Mouse (Mus musculus): ENCODE results near the gene Gm20795. TPM values are rescaled to one million over a fixed set of nuclear protein-coding genes. Genes with fewer than 3 reads are reported as not detected.

Gene Gm20795
- polyA plus RNA-seq (2014; fragmentation: Illumina TruSeq; extraction: RNeasy Lipid Tissue Mini Kit (QIAGEN cat#74804); ENCODE audit: low read depth, low replicate concordance) = not detected

GRCm38 (mm10) chrY:40804614-40805013 is at the start of gene Gm20795:
Gm20795 (plus strand) TSS chrY:40804914.

GRCm38 (mm10) chrY:40775665-40776064 is 29.0 kb upstream of the Gm20795 start, which contains the start of gene Gm21797:
Gm21797 (minus strand) TSS chrY:40775765.

Other genes starting within 250 kb of the Gm20795 start
- not detected for gene Gm21852, start 152.9 kb upstream of the Gm20795 start, polyA plus RNA-seq (2014; fragmentation: Illumina TruSeq; extraction: RNeasy Lipid Tissue Mini Kit (QIAGEN cat#74804); ENCODE audit: low read depth, low replicate concordance)
- gene Gm21797, start 29.1 kb upstream of the Gm20795 start, polyA plus RNA-seq (2014; fragmentation: Illumina TruSeq; extraction: RNeasy Lipid Tissue Mini Kit (QIAGEN cat#74804); ENCODE audit: low read depth, low replicate concordance) = not detected

Measured in liver, adult 10 weeks (tissue).